Mouse (Mus musculus) heart, postnatal 0 days (tissue): ENCODE results near the gene Wdr18.

Source experiments
- CTCF ChIP-seq: IDR thresholded peaks from 2 replicates; pipeline ENCODE4 v1.5.1; 2016; ENCODE audit warnings: antibody characterized with exemption, control low read depth, low read depth
- EP300 ChIP-seq: IDR thresholded peaks from 2 replicates; pipeline ENCODE4 v1.6.1; 2016; ENCODE audit warnings: antibody characterized with exemption, low read depth

DNA sequence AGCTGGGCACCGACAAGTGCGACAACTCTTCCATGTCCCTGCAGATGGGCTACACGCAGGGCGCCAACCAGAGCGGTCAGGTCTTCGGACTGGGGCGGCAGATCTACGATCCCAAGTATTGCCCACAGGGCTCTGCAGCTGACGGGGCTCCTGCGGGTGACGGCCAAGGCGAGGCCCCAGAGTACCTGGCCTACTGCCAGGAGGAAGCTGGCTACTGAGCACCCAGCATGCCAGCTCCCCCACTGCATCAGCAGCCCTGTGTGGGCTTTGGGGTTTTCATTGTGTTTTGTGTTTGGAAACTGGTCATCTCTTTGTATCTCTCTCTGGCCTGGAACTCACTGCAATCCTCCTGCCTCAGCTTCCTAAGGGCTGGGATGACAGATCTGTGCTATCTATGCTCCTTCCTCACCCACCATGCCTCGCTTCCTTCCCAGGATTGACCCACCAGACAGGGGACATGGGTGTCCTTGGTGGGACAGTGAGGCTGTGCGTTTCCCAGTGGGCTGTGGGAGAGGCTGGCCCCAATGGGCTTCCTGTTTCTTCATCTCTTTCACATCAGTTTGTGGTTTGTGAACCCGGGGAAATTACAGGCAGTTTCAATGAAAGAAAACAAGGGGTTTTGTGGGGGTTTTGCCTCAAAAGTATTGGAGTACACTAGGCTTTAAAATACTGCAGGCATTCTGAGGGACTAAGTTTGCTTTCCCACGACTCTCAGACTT, 34.6 kb downstream of the Wdr18 start:
- TF ChIP-seq EP300 (no peak), CTCF (no peak)
